Mouse (Mus musculus): ENCODE results near the gene Gm49388. TPM values are rescaled to one million over a fixed set of nuclear protein-coding genes. Genes with fewer than 3 reads are reported as not detected.
A peak's percentile ranks its signal among the peaks of the same experiment; 100 is the strongest.

Gene Gm49388
- total and polyA plus RNA-seq, 2 experiments: not detected

DNA sequence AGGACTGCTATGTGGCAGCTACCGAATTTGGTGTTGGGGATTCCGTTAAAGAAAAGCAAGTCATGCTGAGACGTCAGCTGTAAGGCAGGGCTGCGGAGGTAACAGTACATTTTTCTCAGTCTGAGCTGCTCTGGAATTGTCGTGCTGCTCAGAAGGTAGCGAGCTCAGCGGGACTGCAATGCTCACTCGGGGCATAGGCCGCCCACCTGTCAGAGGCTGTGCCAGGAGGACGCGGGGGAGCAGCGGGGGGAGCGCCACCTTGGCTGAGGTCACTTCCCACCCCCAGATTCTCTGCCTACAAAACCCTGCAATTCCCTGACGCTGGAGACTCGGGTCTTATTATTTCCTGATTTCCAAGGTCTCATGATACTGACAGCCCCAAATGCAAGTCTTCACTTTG lies 55.5 kb downstream of the Gm49388 start:
- H3K27ac ChIP-seq (replicated peaks; ENCODE audit: insufficient read depth, low read depth, low read length): peak overlapping the region; percentile 74
- peaks cover 2% of the 10 kb centered on the region; the same call in 1 of the 2 replicates for H3K36me3 ChIP-seq (ENCODE audit: control insufficient read depth, insufficient read depth, low read length)
- no peaks in the 10 kb centered on the region for H3K79me2 ChIP-seq (ENCODE audit: control insufficient read depth, insufficient read depth, low read length)
- H3K4me1 ChIP-seq (ENCODE audit: control insufficient read depth, insufficient read depth, low read length): peaks cover 6% of the 10 kb centered on the region; the same call in 1 of the 2 replicates
- TF ChIP-seq POLR2A (IDR thresholded peaks at IDR 0.05; ENCODE audit: extremely low read depth, insufficient read depth, low read length) (no peak), CTCF (IDR thresholded peaks at IDR 0.05; ENCODE audit: low read depth, low read length) (no peak)
- H3K9ac ChIP-seq (ENCODE audit: low read depth, low read length): peak overlapping the region; percentile 81
- peak; percentile 36 for DNase-seq (ENCODE audit: extremely low read depth, low read depth, low spot score)
- H3K27me3 ChIP-seq (ENCODE audit: control insufficient read depth, insufficient read depth, low read length): no peaks in the 10 kb centered on the region
- peak overlapping the region; percentile 77 for H3K4me3 ChIP-seq (ENCODE audit: insufficient read depth, low read depth, low read length)
- WGBS: 3% methylated on average over 15 of the region's 15 CpGs

GRCm38 (mm10) chr7:127841340-127842000 lies 56.1 kb downstream of the Gm49388 start:
- Histone ChIP-seq H3K9ac (ENCODE audit: low read depth, low read length) (peak overlapping the region; percentile 90), H3K27me3 (ENCODE audit: control insufficient read depth, insufficient read depth, low read length) (no peaks in the 10 kb centered on the region), H3K79me2 (ENCODE audit: control insufficient read depth, insufficient read depth, low read length) (no peaks in the 10 kb centered on the region), H3K27ac (replicated peaks; ENCODE audit: insufficient read depth, low read depth, low read length) (peak overlapping the region; percentile 95), H3K36me3 (ENCODE audit: control insufficient read depth, insufficient read depth, low read length) (peaks cover 2% of the 10 kb centered on the region; the same call in 1 of the 2 replicates), H3K4me3 (ENCODE audit: insufficient read depth, low read depth, low read length) (peak overlapping the region; percentile 77), H3K4me1 (ENCODE audit: control insufficient read depth, insufficient read depth, low read length) (peaks cover 6% of the 10 kb centered on the region; the same call in 1 of the 2 replicates)
- under 1% methylated on average over 45 of the region's 46 CpGs for WGBS
- DNase-seq (ENCODE audit: extremely low read depth, low read depth, low spot score): peak; percentile 88
- TF ChIP-seq CTCF (IDR thresholded peaks at IDR 0.05; ENCODE audit: low read depth, low read length): no peak
- peak; percentile 61; the same call in 1 of the 2 replicates for TF ChIP-seq POLR2A (IDR thresholded peaks at IDR 0.05; ENCODE audit: extremely low read depth, insufficient read depth, low read length)

GRCm38 (mm10) chr7:127842001-127842718 lies 56.8 kb downstream of the Gm49388 start:
- Histone ChIP-seq H3K27ac (replicated peaks; ENCODE audit: insufficient read depth, low read depth, low read length) (peak overlapping the region; percentile 95), H3K27me3 (ENCODE audit: control insufficient read depth, insufficient read depth, low read length) (no peaks in the 10 kb centered on the region), H3K79me2 (ENCODE audit: control insufficient read depth, insufficient read depth, low read length) (no peaks in the 10 kb centered on the region), H3K4me1 (ENCODE audit: control insufficient read depth, insufficient read depth, low read length) (peaks cover 6% of the 10 kb centered on the region; the same call in 1 of the 2 replicates), H3K9ac (ENCODE audit: low read depth, low read length) (peak overlapping the region; percentile 90), H3K4me3 (ENCODE audit: insufficient read depth, low read depth, low read length) (peak overlapping the region; percentile 77), H3K36me3 (ENCODE audit: control insufficient read depth, insufficient read depth, low read length) (peaks cover 2% of the 10 kb centered on the region; the same call in 1 of the 2 replicates)
- peak; percentile 93 for DNase-seq (ENCODE audit: extremely low read depth, low read depth, low spot score)
- TF ChIP-seq POLR2A (IDR thresholded peaks at IDR 0.05; ENCODE audit: extremely low read depth, insufficient read depth, low read length) (peak; percentile 82; the same call in 1 of the 2 replicates), CTCF (IDR thresholded peaks at IDR 0.05; ENCODE audit: low read depth, low read length) (no peak)
- 1% methylated on average over 40 of the region's 40 CpGs for WGBS

GRCm38 (mm10) chr7:127849973-127850875 lies 64.8 kb downstream of the Gm49388 start:
- H3K27me3 ChIP-seq (ENCODE audit: control insufficient read depth, insufficient read depth, low read length): no peaks in the 10 kb centered on the region
- H3K4me1 ChIP-seq (ENCODE audit: control insufficient read depth, insufficient read depth, low read length): no peaks in the 10 kb centered on the region
- DNase-seq (ENCODE audit: extremely low read depth, low read depth, low spot score): peak; percentile 27
- no peak for TF ChIP-seq CTCF (IDR thresholded peaks at IDR 0.05; ENCODE audit: low read depth, low read length)
- TF ChIP-seq POLR2A (IDR thresholded peaks at IDR 0.05; ENCODE audit: extremely low read depth, insufficient read depth, low read length): no peak
- H3K4me3 ChIP-seq (ENCODE audit: insufficient read depth, low read depth, low read length): no peak overlapping the region
- H3K36me3 ChIP-seq (ENCODE audit: control insufficient read depth, insufficient read depth, low read length): no peaks in the 10 kb centered on the region
- H3K27ac ChIP-seq (replicated peaks; ENCODE audit: insufficient read depth, low read depth, low read length): peak overlapping the region; percentile 13; the same call in 1 of the 2 replicates
- no peak overlapping the region for H3K9ac ChIP-seq (ENCODE audit: low read depth, low read length)
- no peaks in the 10 kb centered on the region for H3K79me2 ChIP-seq (ENCODE audit: control insufficient read depth, insufficient read depth, low read length)
- 80% methylated on average over 6 of the region's 6 CpGs for WGBS

GRCm38 (mm10) chr7:127850906-127851305 lies 65.5 kb downstream of the Gm49388 start:
- WGBS: 64% methylated on average over 5 of the region's 5 CpGs
- no peaks in the 10 kb centered on the region for H3K27me3 ChIP-seq (ENCODE audit: control insufficient read depth, insufficient read depth, low read length)
- H3K4me3 ChIP-seq (ENCODE audit: insufficient read depth, low read depth, low read length): no peak overlapping the region
- TF ChIP-seq CTCF (IDR thresholded peaks at IDR 0.05; ENCODE audit: low read depth, low read length) (no peak), POLR2A (IDR thresholded peaks at IDR 0.05; ENCODE audit: extremely low read depth, insufficient read depth, low read length) (no peak)
- no peak overlapping the region for H3K27ac ChIP-seq (replicated peaks; ENCODE audit: insufficient read depth, low read depth, low read length)
- H3K9ac ChIP-seq (ENCODE audit: low read depth, low read length): no peak overlapping the region
- peak; percentile 38 for DNase-seq (ENCODE audit: extremely low read depth, low read depth, low spot score)
- no peaks in the 10 kb centered on the region for H3K36me3 ChIP-seq (ENCODE audit: control insufficient read depth, insufficient read depth, low read length)
- no peaks in the 10 kb centered on the region for H3K79me2 ChIP-seq (ENCODE audit: control insufficient read depth, insufficient read depth, low read length)
- no peaks in the 10 kb centered on the region for H3K4me1 ChIP-seq (ENCODE audit: control insufficient read depth, insufficient read depth, low read length)

Other genes starting within 250 kb of the Gm49388 start
- gene Tmem265, start 224.2 kb upstream of the Gm49388 start, total RNA-seq (2014; rRNA removed): 2.7 and 2.8 TPM in 2 replicates
- 0.20 TPM in 1 of 2 replicates, not detected in the other for gene Tmem265, start 224.2 kb upstream of the Gm49388 start, polyA plus RNA-seq (2012; rRNA removed)
- gene Phkg2, start 212.3 kb upstream of the Gm49388 start, total RNA-seq (2014; rRNA removed): 20.1 and 22.2 TPM in 2 replicates
- gene Phkg2, start 212.3 kb upstream of the Gm49388 start, polyA plus RNA-seq (2012; rRNA removed): 33.4 and 40.5 TPM in 2 replicates
- 1.5 and 1.9 TPM in 2 replicates for gene Ccdc189, start 197.0 kb upstream of the Gm49388 start, total RNA-seq (2014; rRNA removed)
- 1.3 and 1.7 TPM in 2 replicates for gene Ccdc189, start 197.0 kb upstream of the Gm49388 start, polyA plus RNA-seq (2012; rRNA removed)
- gene Rnf40, start 196.8 kb upstream of the Gm49388 start, total RNA-seq (2014; rRNA removed): 14.5 and 18.3 TPM in 2 replicates
- 12.4 and 13.6 TPM in 2 replicates for gene Rnf40, start 196.8 kb upstream of the Gm49388 start, polyA plus RNA-seq (2012; rRNA removed)
- 5.0 and 7.0 TPM in 2 replicates for gene Zfp629, start 169.8 kb upstream of the Gm49388 start, total RNA-seq (2014; rRNA removed)
- 4.8 and 5.8 TPM in 2 replicates for gene Zfp629, start 169.8 kb upstream of the Gm49388 start, polyA plus RNA-seq (2012; rRNA removed)
- 7.3 and 7.6 TPM in 2 replicates for gene Bcl7c, start 76.7 kb upstream of the Gm49388 start, total RNA-seq (2014; rRNA removed)
- 20.0 and 23.2 TPM in 2 replicates for gene Bcl7c, start 76.7 kb upstream of the Gm49388 start, polyA plus RNA-seq (2012; rRNA removed)
- 2.7 and 4.4 TPM in 2 replicates for gene Ctf1, start 72.9 kb upstream of the Gm49388 start, total RNA-seq (2014; rRNA removed)
- gene Ctf1, start 72.9 kb upstream of the Gm49388 start, polyA plus RNA-seq (2012; rRNA removed): 10.5 and 15.9 TPM in 2 replicates
- not detected in 2 replicates for gene Ctf2, start 53.4 kb upstream of the Gm49388 start, total RNA-seq (2014; rRNA removed)
- gene Ctf2, start 53.4 kb upstream of the Gm49388 start, polyA plus RNA-seq (2012; rRNA removed): not detected in 2 replicates
- 1.9 and 2.4 TPM in 2 replicates for gene Fbxl19, start 41.1 kb upstream of the Gm49388 start, total RNA-seq (2014; rRNA removed)
- gene Fbxl19, start 41.1 kb upstream of the Gm49388 start, polyA plus RNA-seq (2012; rRNA removed): 3.9 and 4.7 TPM in 2 replicates
- gene Orai3, start 15.8 kb upstream of the Gm49388 start, total RNA-seq (2014; rRNA removed): 10.2 and 14.7 TPM in 2 replicates
- gene Orai3, start 15.8 kb upstream of the Gm49388 start, polyA plus RNA-seq (2012; rRNA removed): 21.1 and 26.6 TPM in 2 replicates
- 2.6 and 5.4 TPM in 2 replicates for gene Setd1a, start 8.9 kb upstream of the Gm49388 start, total RNA-seq (2014; rRNA removed)
- gene Setd1a, start 8.9 kb upstream of the Gm49388 start, polyA plus RNA-seq (2012; rRNA removed): 5.5 and 7.8 TPM in 2 replicates
- 458 and 477 TPM in 2 replicates for gene Hsd3b7, start 15.0 kb downstream of the Gm49388 start, total RNA-seq (2014; rRNA removed)
- 1,150 and 1,162 TPM in 2 replicates for gene Hsd3b7, start 15.0 kb downstream of the Gm49388 start, polyA plus RNA-seq (2012; rRNA removed)
- 16.7 and 18.5 TPM in 2 replicates for gene Stx4a, start 38.7 kb downstream of the Gm49388 start, total RNA-seq (2014; rRNA removed)
- 34.7 and 38.3 TPM in 2 replicates for gene Stx4a, start 38.7 kb downstream of the Gm49388 start, polyA plus RNA-seq (2012; rRNA removed)
- gene Stx1b, start 38.9 kb downstream of the Gm49388 start, total RNA-seq (2014; rRNA removed): 0.55 and 0.87 TPM in 2 replicates
- 7.9 TPM in 2 replicates for gene Stx1b, start 38.9 kb downstream of the Gm49388 start, polyA plus RNA-seq (2012; rRNA removed)
- gene Zfp646, start 90.6 kb downstream of the Gm49388 start, total RNA-seq (2014; rRNA removed): 8.8 and 11.5 TPM in 2 replicates
- gene Zfp646, start 90.6 kb downstream of the Gm49388 start, polyA plus RNA-seq (2012; rRNA removed): 6.0 and 7.4 TPM in 2 replicates
- gene Zfp668, start 91.2 kb downstream of the Gm49388 start, total RNA-seq (2014; rRNA removed): 0.65 and 0.94 TPM in 2 replicates
- 2.1 and 2.2 TPM in 2 replicates for gene Zfp668, start 91.2 kb downstream of the Gm49388 start, polyA plus RNA-seq (2012; rRNA removed)
- 2.3 and 2.5 TPM in 2 replicates for gene Prss53, start 105.4 kb downstream of the Gm49388 start, total RNA-seq (2014; rRNA removed)
- 9.2 and 12.0 TPM in 2 replicates for gene Prss53, start 105.4 kb downstream of the Gm49388 start, polyA plus RNA-seq (2012; rRNA removed)
- not detected in 2 replicates for gene Gm21974, start 109.8 kb downstream of the Gm49388 start, total RNA-seq (2014; rRNA removed)
- gene Gm21974, start 109.8 kb downstream of the Gm49388 start, polyA plus RNA-seq (2012; rRNA removed): not detected in 2 replicates
- 261 and 316 TPM in 2 replicates for gene Vkorc1, start 110.0 kb downstream of the Gm49388 start, total RNA-seq (2014; rRNA removed)
- 833 and 889 TPM in 2 replicates for gene Vkorc1, start 110.0 kb downstream of the Gm49388 start, polyA plus RNA-seq (2012; rRNA removed)
- gene Bckdk, start 118.5 kb downstream of the Gm49388 start, total RNA-seq (2014; rRNA removed): 8.2 and 12.0 TPM in 2 replicates
- gene Bckdk, start 118.5 kb downstream of the Gm49388 start, polyA plus RNA-seq (2012; rRNA removed): 17.5 and 19.8 TPM in 2 replicates
- 15.8 and 18.3 TPM in 2 replicates for gene Kat8, start 126.9 kb downstream of the Gm49388 start, total RNA-seq (2014; rRNA removed)
- 11.5 and 12.6 TPM in 2 replicates for gene Kat8, start 126.9 kb downstream of the Gm49388 start, polyA plus RNA-seq (2012; rRNA removed)
- 2.9 and 5.9 TPM in 2 replicates for gene Prss8, start 144.5 kb downstream of the Gm49388 start, total RNA-seq (2014; rRNA removed)
- 3.8 and 8.6 TPM in 2 replicates for gene Prss8, start 144.5 kb downstream of the Gm49388 start, polyA plus RNA-seq (2012; rRNA removed)
- 8.1 and 8.7 TPM in 2 replicates for gene Prss36, start 161.1 kb downstream of the Gm49388 start, total RNA-seq (2014; rRNA removed)
- 17.2 and 18.2 TPM in 2 replicates for gene Prss36, start 161.1 kb downstream of the Gm49388 start, polyA plus RNA-seq (2012; rRNA removed)
- 28.6 and 31.5 TPM in 2 replicates for gene Fus, start 181.8 kb downstream of the Gm49388 start, total RNA-seq (2014; rRNA removed)
- 64.8 and 102 TPM in 2 replicates for gene Fus, start 181.8 kb downstream of the Gm49388 start, polyA plus RNA-seq (2012; rRNA removed)
- 1.5 and 2.8 TPM in 2 replicates for gene Pycard, start 208.3 kb downstream of the Gm49388 start, total RNA-seq (2014; rRNA removed)
- gene Pycard, start 208.3 kb downstream of the Gm49388 start, polyA plus RNA-seq (2012; rRNA removed): 4.5 and 5.0 TPM in 2 replicates
- gene Trim72, start 218.3 kb downstream of the Gm49388 start, total RNA-seq (2014; rRNA removed): 0.28 TPM in 1 of 2 replicates, not detected in the other
- 0.15 and 0.19 TPM in 2 replicates for gene Trim72, start 218.3 kb downstream of the Gm49388 start, polyA plus RNA-seq (2012; rRNA removed)